Mouse (Mus musculus): ENCODE measurements around the gene Shc3.

- TF ChIP-seq CTCF (IDR thresholded peaks at IDR 0.05) (no peak), POLR2A (IDR thresholded peaks at IDR 0.05; ENCODE audit: insufficient read depth, low read depth, low read length) (no peak)
These were observed 150.2 kb downstream of the Shc3 start for GRCm38 (mm10) chr13:51418942-51419451.
